Mouse (Mus musculus) urinary bladder, postnatal 0 days (tissue): ENCODE results near the gene Aoc1. TPM values are rescaled to one million over a fixed set of nuclear protein-coding genes. Genes with fewer than 3 reads are reported as not detected.

Experiments
- polyA plus RNA-seq: library from polyadenylated mRNA; unstranded; fragments of >200 nt; fragmentation: Nextera tagmentation; extraction: Ambion mirVana; gene quantifications from 2 replicates; pipeline ENCODE4 v1.2.1, GENCODE M21; 2015

The Aoc1 gene
- 0.33 and 0.47 TPM in 2 replicates for polyA plus RNA-seq

DNA sequence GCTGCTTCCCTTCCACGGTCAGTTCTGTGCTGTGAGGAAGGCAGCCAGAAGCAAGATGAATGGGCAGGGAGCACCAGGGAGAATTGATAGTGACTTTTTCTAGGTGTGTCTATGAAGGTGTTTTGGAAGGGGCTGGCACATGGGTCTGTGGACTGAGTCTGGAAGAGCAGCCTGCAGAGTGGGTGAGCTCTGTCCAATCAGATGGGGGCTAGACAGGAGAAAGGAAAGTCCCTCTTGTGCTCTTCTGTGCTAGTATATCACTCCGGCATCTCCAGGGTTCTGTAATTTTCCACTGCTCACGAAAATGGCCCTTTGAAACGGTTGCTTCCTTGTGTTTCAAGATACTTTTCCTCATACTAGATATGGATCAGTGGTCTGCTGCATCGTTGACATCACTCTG, at the start of gene Aoc1:
Gene Aoc1, plus strand, starts transcription at position 301 of the 400 bp plus-strand sequence.

DNA sequence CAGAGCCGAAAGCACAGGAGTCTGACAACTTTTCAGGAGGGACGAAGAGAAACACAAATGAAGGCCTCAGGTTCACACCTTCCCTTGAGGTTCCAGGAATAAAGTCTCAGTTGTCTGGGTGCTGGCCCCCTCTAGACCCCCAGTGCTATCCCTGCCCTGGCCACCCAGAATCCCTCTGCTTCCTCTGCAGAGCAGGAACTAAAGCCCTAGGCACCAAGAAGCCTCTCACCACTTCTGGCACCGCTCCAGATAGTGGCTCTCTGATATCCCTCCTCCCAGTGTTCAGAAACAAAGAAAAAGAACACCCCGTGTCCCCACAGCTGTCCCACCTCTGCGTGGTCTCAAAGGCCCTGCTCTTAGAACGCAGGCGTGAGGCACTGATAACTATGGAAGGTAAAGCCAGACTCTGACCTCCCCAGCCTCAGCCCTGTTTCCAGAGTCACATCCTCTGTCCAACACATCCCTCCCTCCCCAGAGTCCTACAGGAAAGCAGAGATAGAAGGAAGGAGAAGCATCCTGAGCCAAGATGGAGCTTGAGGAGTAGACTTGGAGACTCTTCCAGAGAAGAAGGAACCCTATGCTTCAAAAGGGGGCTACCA, 32.2 kb upstream of the Aoc1 start, which contains the start of gene Tmem176a:
Gene Tmem176a, plus strand, starts transcription at position 549 of the 599 bp plus-strand sequence.

DNA sequence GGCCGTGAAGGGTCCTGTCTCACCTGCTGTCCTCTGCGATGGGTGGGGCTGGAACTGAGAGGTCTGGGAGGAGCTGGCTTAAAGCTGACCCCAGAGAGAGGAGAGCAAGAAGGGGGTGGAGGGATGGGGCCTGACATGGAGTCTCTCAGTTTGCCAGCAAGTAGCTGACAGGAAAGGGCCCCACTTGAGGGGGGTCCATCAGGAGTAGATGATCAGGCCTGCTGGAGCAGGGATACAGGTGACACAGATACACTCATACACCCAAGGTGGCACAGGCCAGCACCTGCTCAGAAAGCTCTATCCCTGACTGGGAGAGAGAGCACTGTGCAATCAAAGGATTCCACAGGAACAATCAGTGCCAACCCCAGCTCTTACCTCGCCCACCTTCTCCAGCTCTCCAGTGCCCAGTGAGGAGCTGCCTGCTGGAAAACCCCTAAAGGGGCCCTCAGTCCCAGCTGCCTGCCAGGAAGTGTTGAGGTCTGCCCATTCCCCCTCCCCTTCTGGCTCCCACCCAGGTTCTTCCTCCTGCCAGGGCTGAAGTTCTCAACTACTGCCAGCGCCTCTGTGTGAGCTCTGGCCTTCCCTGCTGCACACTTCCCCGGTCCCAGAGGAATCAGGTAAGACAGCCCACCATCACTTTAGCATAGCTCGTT, 31.6 kb upstream of the Aoc1 start, which contains the start of gene Tmem176b:
Gene Tmem176b, minus strand, starts transcription at position 524 of the 653 bp plus-strand sequence.

DNA sequence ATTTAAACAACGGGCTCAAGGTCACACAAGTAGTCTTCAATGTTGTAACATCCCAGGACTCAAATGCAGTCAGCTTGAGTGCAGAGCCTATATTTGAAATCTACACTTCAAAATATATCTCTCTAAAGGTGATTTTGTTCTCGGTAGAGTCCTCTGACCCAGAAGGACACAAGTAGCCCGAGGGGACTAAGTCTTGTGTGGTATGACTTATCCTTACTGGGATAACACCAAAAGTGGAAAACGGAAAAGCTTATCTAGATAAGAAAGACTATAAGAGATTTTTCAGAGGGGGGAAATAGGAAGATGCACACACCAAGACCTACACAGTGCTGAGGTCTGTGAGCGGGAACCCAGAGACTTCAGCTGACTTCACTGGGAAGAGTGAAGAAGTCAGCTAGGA, 56.9 kb downstream of the Aoc1 start, which contains the start of gene 1600015I10Rik:
Gene 1600015I10Rik, plus strand, starts transcription at position 301 of the 400 bp plus-strand sequence.

Other genes with a start within 250 kb of the Aoc1 start
- gene AI854703, start 246.1 kb upstream of the Aoc1 start, polyA plus RNA-seq, result 1.7 and 2.3 TPM in 2 replicates
- gene Gimap8, start 225.7 kb upstream of the Aoc1 start, polyA plus RNA-seq, result 0.48 and 0.73 TPM in 2 replicates
- 3.7 and 3.9 TPM in 2 replicates for gene Gimap9, start 196.8 kb upstream of the Aoc1 start, polyA plus RNA-seq
- 5.5 and 5.9 TPM in 2 replicates for gene Gimap4, start 188.3 kb upstream of the Aoc1 start, polyA plus RNA-seq
- 10.7 and 11.1 TPM in 2 replicates for gene Gimap6, start 164.7 kb upstream of the Aoc1 start, polyA plus RNA-seq
- gene Gm28053, start 154.3 kb upstream of the Aoc1 start, polyA plus RNA-seq, result 0.47 and 0.62 TPM in 2 replicates
- gene Gimap7, start 154.3 kb upstream of the Aoc1 start, polyA plus RNA-seq, result not detected in 2 replicates
- 4.1 and 5.8 TPM in 2 replicates for gene Gimap1, start 133.8 kb upstream of the Aoc1 start, polyA plus RNA-seq
- gene Gimap5, start 126.7 kb upstream of the Aoc1 start, polyA plus RNA-seq, result 3.7 and 5.1 TPM in 2 replicates
- gene Gimap3, start 102.0 kb upstream of the Aoc1 start, polyA plus RNA-seq, result 0.10 TPM in 1 of 2 replicates, not detected in the other
- 108 and 134 TPM in 2 replicates for gene Tmem176a, start 32.0 kb upstream of the Aoc1 start, polyA plus RNA-seq
- gene Tmem176b, start 31.4 kb upstream of the Aoc1 start, polyA plus RNA-seq, result 257 and 312 TPM in 2 replicates
- not detected in 2 replicates for gene 1600015I10Rik, start 57.0 kb downstream of the Aoc1 start, polyA plus RNA-seq
- gene Doxl2, start 102.1 kb downstream of the Aoc1 start, polyA plus RNA-seq, result not detected in 2 replicates
- gene Svs1, start 114.0 kb downstream of the Aoc1 start, polyA plus RNA-seq, result not detected in 2 replicates
- 5.6 and 6.9 TPM in 2 replicates for gene Gpnmb, start 163.7 kb downstream of the Aoc1 start, polyA plus RNA-seq
- 69.9 and 71.4 TPM in 2 replicates for gene Malsu1, start 200.9 kb downstream of the Aoc1 start, polyA plus RNA-seq